Mouse (Mus musculus): ENCODE data around the gene Tubb3. TPM values are rescaled to one million over a fixed set of nuclear protein-coding genes. Genes with fewer than 3 reads are reported as not detected.

Gene Tubb3
- polyA plus RNA-seq, 1 experiment = not detected

DNA sequence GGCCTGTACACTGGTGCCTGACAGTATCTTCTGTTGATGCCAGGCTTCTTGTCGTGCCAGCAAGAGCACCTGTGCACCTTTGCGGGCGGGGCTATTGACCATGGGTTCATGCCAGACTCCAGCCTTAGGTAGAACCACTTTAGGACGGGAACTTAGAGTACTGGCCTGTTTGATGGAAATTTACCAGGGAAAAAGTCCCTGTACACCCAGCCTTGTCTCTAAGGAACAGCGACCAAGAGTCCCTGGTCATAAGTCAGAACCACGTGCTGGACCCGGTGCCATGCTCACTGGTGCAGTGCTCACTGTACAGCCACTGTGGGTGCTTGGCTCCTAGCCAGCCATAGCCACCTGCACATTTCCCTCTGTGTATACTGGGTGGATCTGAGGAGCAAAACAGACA, 22.2 kb upstream of the Tubb3 start:
- Histone ChIP-seq H3K4me1 (ENCODE audit: control insufficient read depth, insufficient read depth, low read length) (peaks cover 16% of the 10 kb centered on the region), H3K27ac (ENCODE audit: insufficient read depth, low read depth, low read length) (no peak overlapping the region), H3K4me3 (ENCODE audit: insufficient read depth, low read length) (no peak overlapping the region)
- TF ChIP-seq POLR2A (IDR thresholded peaks at IDR 0.05; ENCODE audit: borderline replicate concordance, low read depth, low read length) = no peak

DNA sequence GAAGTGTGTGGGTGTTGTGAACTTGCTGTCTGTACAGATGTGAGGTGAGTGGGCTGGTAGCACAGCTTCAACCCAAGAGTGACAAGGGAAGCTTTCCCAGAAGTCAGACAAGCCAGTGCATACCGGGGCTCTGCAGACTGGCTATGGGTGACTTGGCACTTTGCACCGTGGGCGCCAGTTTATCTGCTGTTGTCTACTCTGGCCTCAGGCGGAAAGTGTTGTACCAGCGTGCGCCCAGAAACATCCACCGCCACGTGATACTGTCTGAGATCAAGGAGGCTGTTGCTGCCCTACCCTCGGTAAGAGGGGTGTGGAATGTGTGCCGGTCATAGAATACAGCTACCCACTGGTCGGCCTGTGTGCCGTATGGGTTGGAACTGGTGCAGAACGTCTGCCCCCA, 12.9 kb upstream of the Tubb3 start:
- H3K27ac ChIP-seq (ENCODE audit: insufficient read depth, low read depth, low read length) = no peak overlapping the region
- no peaks in the 10 kb centered on the region for H3K4me1 ChIP-seq (ENCODE audit: control insufficient read depth, insufficient read depth, low read length)
- no peak for TF ChIP-seq CTCF (IDR thresholded peaks at IDR 0.05; ENCODE audit: low read depth, low read length)
- TF ChIP-seq POLR2A (IDR thresholded peaks at IDR 0.05; ENCODE audit: borderline replicate concordance, low read depth, low read length) = no peak
- H3K4me3 ChIP-seq (ENCODE audit: insufficient read depth, low read length) = no peak overlapping the region

DNA sequence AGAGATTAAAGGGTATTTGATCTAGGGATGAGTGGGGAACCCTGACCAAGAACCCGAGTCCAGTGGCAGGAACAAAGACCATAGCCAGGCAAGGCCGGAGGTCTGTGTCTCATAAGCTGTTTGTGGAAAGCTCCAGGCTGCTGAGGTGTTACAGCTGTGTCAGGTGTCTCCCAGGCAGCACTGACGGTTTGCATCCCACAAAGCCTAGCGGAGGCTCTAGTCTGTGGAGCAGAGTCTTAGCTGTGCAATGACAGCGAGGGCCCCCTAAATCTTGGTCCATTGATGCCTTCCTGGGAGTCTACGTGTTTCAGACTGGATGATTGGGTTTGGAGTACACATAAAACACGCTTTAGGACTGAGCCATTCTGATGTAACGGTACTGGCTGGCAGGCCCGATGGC, 9.3 kb upstream of the Tubb3 start:
- no peak for TF ChIP-seq POLR2A (IDR thresholded peaks at IDR 0.05; ENCODE audit: borderline replicate concordance, low read depth, low read length)
- no peak for TF ChIP-seq CTCF (IDR thresholded peaks at IDR 0.05; ENCODE audit: low read depth, low read length)
- no peak overlapping the region for H3K27ac ChIP-seq (ENCODE audit: insufficient read depth, low read depth, low read length)
- no peak overlapping the region for H3K4me3 ChIP-seq (ENCODE audit: insufficient read depth, low read length)
- H3K4me1 ChIP-seq (ENCODE audit: control insufficient read depth, insufficient read depth, low read length) = no peaks in the 10 kb centered on the region

DNA sequence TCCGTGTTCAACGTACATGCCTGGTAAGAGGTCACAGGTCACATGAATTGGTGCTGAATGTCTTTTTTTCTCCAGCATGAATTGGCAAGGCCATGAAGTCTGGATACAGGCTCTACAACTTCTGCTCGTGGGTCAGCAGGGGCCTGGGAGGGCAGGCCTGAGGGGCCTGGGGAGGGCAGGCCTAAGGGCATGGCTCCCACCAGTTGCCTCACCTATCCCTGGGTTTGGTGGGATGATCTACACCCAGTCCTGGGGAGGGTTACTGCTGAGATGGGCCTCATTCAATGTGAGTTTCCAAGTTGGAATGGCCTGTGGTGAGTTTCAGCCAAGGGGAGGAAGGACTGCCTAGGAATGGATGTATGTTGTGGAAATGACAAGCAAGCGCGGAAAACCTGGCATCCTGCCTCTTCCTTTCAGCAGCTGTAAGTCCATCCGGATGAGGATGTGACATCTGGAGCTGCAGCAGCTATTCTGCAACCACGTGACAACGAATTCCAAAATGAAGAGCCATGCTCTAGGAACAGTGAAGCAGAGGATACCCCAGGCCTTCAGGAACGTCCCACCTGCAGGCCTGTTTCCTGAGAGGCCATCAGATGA, 8.4 kb upstream of the Tubb3 start:
- no peak for TF ChIP-seq POLR2A (IDR thresholded peaks at IDR 0.05; ENCODE audit: borderline replicate concordance, low read depth, low read length)
- TF ChIP-seq CTCF (IDR thresholded peaks at IDR 0.05; ENCODE audit: low read depth, low read length) = no peak
- Histone ChIP-seq H3K4me3 (ENCODE audit: insufficient read depth, low read length) (no peak overlapping the region), H3K4me1 (ENCODE audit: control insufficient read depth, insufficient read depth, low read length) (no peaks in the 10 kb centered on the region), H3K27ac (ENCODE audit: insufficient read depth, low read depth, low read length) (no peak overlapping the region)

DNA sequence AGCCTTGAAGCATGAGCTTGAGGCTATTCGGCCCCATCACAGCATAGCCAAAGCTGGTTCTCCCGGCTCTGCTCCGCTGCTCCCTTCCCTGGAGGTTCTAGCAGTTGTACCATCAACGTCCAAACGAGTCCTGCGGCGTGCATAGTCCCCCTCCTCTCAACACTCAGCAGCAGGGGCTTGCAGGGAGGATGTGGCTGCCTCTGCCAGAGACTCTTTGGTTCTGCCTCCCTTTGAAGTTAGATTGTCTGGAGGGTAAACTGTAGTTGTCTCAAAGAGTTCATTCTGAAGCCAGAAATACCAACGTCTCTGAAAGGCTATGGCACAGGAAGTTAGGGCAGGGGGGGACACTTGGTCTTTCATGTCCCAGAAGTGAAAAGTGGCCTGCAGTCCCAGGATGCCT, 6.7 kb upstream of the Tubb3 start:
- TF ChIP-seq POLR2A (IDR thresholded peaks at IDR 0.05; ENCODE audit: borderline replicate concordance, low read depth, low read length) (no peak), CTCF (IDR thresholded peaks at IDR 0.05; ENCODE audit: low read depth, low read length) (no peak)
- Histone ChIP-seq H3K4me1 (ENCODE audit: control insufficient read depth, insufficient read depth, low read length) (no peaks in the 10 kb centered on the region), H3K27ac (ENCODE audit: insufficient read depth, low read depth, low read length) (no peak overlapping the region), H3K4me3 (ENCODE audit: insufficient read depth, low read length) (no peak overlapping the region)

DNA sequence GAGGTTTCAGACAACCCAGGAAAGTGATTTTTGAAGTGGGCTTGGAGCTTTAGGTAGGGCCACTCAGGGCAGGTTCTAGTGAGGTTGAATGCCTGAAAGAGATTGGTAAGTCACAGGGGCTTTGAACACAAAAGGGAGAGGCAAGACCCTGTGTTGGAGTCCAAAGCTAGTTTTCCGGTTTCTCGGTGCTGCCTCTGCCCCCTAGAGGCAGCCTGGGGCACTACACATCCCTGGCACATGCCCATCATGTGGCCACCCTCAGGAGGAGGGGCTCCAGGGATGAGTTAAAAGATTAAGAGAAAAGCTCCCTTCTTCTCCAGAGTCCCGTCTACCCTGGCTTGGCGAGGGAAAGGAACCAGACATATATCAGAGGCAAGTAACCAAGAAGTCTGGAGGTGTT, 4.4 kb upstream of the Tubb3 start, which contains the start of gene Mc1r:
TSS of gene Mc1r (plus strand) at position 322 of the 400 bp plus-strand sequence.
- no peaks in the 10 kb centered on the region for H3K4me1 ChIP-seq (ENCODE audit: control insufficient read depth, insufficient read depth, low read length)
- no peak within 1 kb of the TSS for H3K27ac ChIP-seq (ENCODE audit: insufficient read depth, low read depth, low read length)
- H3K4me3 ChIP-seq (ENCODE audit: insufficient read depth, low read length) = no peak within 1 kb of the TSS
- TF ChIP-seq CTCF (IDR thresholded peaks at IDR 0.05; ENCODE audit: low read depth, low read length) = peak; percentile 84
- TF ChIP-seq POLR2A (IDR thresholded peaks at IDR 0.05; ENCODE audit: borderline replicate concordance, low read depth, low read length) = no peak

DNA sequence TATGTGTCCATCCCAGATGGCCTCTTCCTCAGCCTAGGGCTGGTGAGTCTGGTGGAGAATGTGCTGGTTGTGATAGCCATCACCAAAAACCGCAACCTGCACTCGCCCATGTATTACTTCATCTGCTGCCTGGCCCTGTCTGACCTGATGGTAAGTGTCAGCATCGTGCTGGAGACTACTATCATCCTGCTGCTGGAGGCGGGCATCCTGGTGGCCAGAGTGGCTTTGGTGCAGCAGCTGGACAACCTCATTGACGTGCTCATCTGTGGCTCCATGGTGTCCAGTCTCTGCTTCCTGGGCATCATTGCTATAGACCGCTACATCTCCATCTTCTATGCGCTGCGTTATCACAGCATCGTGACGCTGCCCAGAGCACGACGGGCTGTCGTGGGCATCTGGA, 3.6 kb upstream of the Tubb3 start:
- TF ChIP-seq POLR2A (IDR thresholded peaks at IDR 0.05; ENCODE audit: borderline replicate concordance, low read depth, low read length) (no peak), CTCF (IDR thresholded peaks at IDR 0.05; ENCODE audit: low read depth, low read length) (no peak)
- H3K4me1 ChIP-seq (ENCODE audit: control insufficient read depth, insufficient read depth, low read length) = no peaks in the 10 kb centered on the region

DNA sequence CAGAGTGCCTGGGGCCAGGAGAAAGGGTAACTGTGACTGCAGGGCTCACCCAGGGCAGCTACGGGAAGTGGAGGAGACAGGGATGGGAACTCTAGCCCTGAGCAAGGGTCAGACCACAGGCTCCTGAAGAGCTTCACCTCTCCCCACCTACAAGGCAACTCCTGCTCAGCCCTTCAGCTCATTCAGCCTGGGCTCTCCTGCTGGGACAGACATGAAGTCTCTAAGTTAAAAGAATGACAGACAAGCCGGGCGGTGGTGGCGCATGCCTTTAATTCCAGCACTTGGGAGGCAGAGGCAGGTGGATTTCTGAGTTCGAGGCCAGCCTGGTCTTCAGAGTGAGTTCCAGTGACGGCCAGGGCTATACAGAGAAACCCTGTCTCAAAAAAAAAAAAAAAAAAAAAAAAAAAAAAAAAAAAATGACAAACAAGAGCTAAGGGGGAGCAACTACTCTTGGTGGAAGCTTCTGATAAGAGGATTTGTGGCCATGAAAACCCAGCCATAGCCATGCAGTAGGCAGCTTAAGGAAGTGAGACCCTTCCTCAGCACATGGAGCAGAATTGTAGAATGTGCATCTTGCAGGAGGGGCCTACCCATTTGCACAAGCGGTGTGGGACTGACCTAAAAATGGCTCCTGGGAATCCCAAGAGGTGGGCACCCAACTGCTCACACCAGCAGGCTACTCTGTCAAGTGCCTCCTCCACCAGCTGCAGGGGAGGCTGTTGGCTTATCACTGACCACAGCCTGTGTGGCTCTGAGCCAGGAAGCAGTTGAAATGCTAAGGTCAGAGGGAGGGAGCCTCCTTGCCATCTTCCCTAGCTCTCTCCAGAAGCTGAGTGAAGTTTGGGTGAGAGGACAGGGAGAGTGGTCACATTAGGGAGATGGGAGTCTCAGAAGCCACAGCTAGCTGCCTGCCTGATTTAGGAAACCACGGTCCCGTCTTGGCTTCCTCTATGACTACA, 2.4 kb upstream of the Tubb3 start:
- TF ChIP-seq POLR2A (IDR thresholded peaks at IDR 0.05; ENCODE audit: borderline replicate concordance, low read depth, low read length) = no peak
- TF ChIP-seq CTCF (IDR thresholded peaks at IDR 0.05; ENCODE audit: low read depth, low read length) = no peak
- Histone ChIP-seq H3K4me1 (ENCODE audit: control insufficient read depth, insufficient read depth, low read length) (no peaks in the 10 kb centered on the region), H3K4me3 (ENCODE audit: insufficient read depth, low read length) (no peak overlapping the region), H3K27ac (ENCODE audit: insufficient read depth, low read depth, low read length) (no peak overlapping the region)

More for the DNA sequence above, 3.6 kb upstream of the Tubb3 start:
- Histone ChIP-seq H3K27ac (ENCODE audit: insufficient read depth, low read depth, low read length) (no peak overlapping the region), H3K4me3 (ENCODE audit: insufficient read depth, low read length) (no peak overlapping the region)

DNA sequence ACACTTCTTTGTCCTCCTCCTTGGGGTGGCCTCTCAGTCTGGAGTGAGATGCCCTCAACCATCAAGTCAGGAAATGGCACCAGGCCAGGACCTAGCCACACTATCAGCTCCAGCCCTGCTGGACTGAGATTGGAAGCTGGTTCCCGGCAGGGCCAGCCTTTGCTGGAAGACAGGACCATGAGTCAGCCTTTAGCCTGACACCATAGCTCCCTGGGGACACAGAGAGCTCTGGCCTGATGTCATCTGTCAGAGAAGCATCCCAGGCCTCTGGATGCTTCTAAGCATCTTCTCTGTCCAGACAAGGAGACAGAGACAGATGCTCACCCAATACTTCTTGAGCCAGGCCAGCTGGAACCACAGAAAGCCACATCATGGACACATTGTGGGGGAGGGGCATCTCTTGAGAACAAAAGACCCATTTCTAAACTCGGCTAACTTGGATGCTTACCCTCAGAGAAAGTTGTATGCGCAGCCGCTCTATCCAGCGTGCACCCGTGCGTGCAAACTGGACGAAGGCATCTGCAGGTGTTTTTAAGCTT, 1.1 kb upstream of the Tubb3 start:
- TF ChIP-seq CTCF (IDR thresholded peaks at IDR 0.05; ENCODE audit: low read depth, low read length) = no peak
- no peak for TF ChIP-seq POLR2A (IDR thresholded peaks at IDR 0.05; ENCODE audit: borderline replicate concordance, low read depth, low read length)
- Histone ChIP-seq H3K4me1 (ENCODE audit: control insufficient read depth, insufficient read depth, low read length) (no peaks in the 10 kb centered on the region), H3K4me3 (ENCODE audit: insufficient read depth, low read length) (no peak overlapping the region), H3K27ac (ENCODE audit: insufficient read depth, low read depth, low read length) (no peak overlapping the region)

DNA sequence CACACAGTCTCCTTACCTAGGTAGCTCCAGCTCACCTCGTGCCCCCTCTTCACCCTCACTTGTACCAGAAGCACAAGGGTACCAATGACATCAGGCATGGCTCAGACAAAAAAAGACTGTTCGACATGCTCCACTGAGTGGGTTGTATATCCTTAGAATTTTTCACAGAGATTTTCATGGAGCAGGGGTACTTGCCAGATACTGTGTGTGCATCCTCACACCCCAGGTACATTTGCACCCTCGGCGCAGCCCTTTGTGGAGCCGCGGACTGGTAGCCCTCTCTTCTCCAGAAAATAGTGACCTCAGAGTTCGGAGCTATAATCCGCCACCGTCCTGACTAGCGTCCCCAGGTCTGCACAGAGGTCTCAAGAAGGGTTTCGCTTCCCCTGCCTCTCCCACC, 436 bp upstream of the Tubb3 start:
- H3K4me1 ChIP-seq (ENCODE audit: control insufficient read depth, insufficient read depth, low read length) = no peaks in the 10 kb centered on the region
- no peak overlapping the region for H3K4me3 ChIP-seq (ENCODE audit: insufficient read depth, low read length)
- H3K27ac ChIP-seq (ENCODE audit: insufficient read depth, low read depth, low read length) = no peak overlapping the region
- TF ChIP-seq CTCF (IDR thresholded peaks at IDR 0.05; ENCODE audit: low read depth, low read length) (no peak), POLR2A (IDR thresholded peaks at IDR 0.05; ENCODE audit: borderline replicate concordance, low read depth, low read length) (no peak)
